Mouse (Mus musculus) olfactory bulb, adult 2 months (tissue): Measurements from ENCODE around the gene Plekhg1.

ENCODE experiments used
- CTCF ChIP-seq: fragments of 200-500 bp; IDR thresholded peaks from 2 replicates; pipeline ENCODE4 v1.5.1; 2012; ENCODE audit warnings: low read depth, mild to moderate bottlenecking, low read length, moderate library complexity; ENCODE audit not compliant: insufficient read depth
- POLR2A ChIP-seq: fragments of 200-500 bp; IDR thresholded peaks from 2 replicates; pipeline ENCODE4 v1.6.1; 2012; ENCODE audit warnings: mild to moderate bottlenecking, low read depth, low read length, moderate library complexity; ENCODE audit not compliant: insufficient read depth

DNA sequence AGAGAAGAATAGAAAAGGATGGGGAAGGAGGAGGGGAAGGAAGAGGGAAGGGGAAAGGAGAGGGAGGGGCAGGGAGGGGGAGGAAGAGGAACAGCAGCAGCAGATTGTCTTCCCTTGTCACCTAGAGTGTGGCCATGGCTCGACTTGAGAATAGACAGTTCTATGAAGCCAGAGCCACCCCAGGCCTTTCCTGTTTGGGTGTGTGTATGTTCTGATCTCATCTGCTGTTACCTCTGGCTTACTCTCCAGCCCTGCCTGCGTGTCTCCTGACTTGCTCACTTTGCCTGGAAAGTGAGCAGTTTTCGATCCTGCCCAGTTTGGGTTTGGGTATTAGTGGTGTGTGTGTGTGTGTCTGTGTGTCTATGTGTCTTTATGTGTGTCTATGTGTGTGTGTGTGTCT is 23.0 kb downstream of the Plekhg1 start:
- no peak for TF ChIP-seq POLR2A
- no peak for TF ChIP-seq CTCF
